In genomic region chr15:102999955-103000354, GRCm38 (mm10) we compare ENCODE assay signal across 12 mouse cellular contexts. TPM values are rescaled to one million over a fixed set of nuclear protein-coding genes. Genes with fewer than 3 reads are reported as not detected.
DNase-seq lines count a peak whose midpoint lies in the region; ATAC-seq and TF ChIP-seq lines count a peak whose summit lies in the region.
"Had no signal": no experiment of that assay in that cellular context is flagged by ENCODE, and none has a peak within 500 bp of the region (broad histone marks: within the 10 kb centered on the region; RNA-seq: fewer than 3 reads in every experiment).

No protein-coding gene starts in this region.

- H3K27ac ChIP-seq in heart, embryonic 14.5 days (replicated peaks in 1 of 2; ENCODE audit: control insufficient read depth in 1 of 2, insufficient read depth in 1 of 2, low read depth in 2 of 2, low read length in 2 of 2): no peak overlapping the region
- peak overlapping the region; percentile 79 for H3K27ac ChIP-seq in limb, embryonic 12.5 days

- ATAC-seq in heart, embryonic 14.5 days (ENCODE audit: insufficient number of reproducible peaks, insufficient read depth, low FRiP score, low read depth): no peak
- ATAC-seq in limb, embryonic 12.5 days (ENCODE audit: insufficient number of reproducible peaks, insufficient read depth, low FRiP score, low TSS enrichment, low read depth): peak; percentile 63; the same call in 1 of the 2 replicates

- peak overlapping the region; percentile 92 for H3K4me2 ChIP-seq in heart, embryonic 14.5 days (ENCODE audit: low read length)
- H3K4me2 ChIP-seq in limb, embryonic 12.5 days: peak overlapping the region; percentile 66

- TF ChIP-seq CTCF in C2C12 (IDR thresholded peaks at IDR 0.05; ENCODE audit: control insufficient read depth, insufficient read depth, insufficient read length): no peak

- no peaks in the 10 kb centered on the region for H3K36me3 ChIP-seq in heart, embryonic 14.5 days (ENCODE audit: control insufficient read depth, insufficient read depth, low read length)
- H3K36me3 ChIP-seq in C2C12 (ENCODE audit: control insufficient read depth, insufficient read depth): no peaks in the 10 kb centered on the region
- no peaks in the 10 kb centered on the region for H3K36me3 ChIP-seq in limb, embryonic 12.5 days

- H3K27me3 ChIP-seq in heart, embryonic 14.5 days (ENCODE audit: control insufficient read depth, insufficient read depth, low read length): peaks cover 99% of the 10 kb centered on the region
- H3K27me3 ChIP-seq in C2C12 (ENCODE audit: control insufficient read depth, insufficient read depth, insufficient read length): no peaks in the 10 kb centered on the region
- H3K27me3 ChIP-seq in limb, embryonic 12.5 days: peaks cover 97% of the 10 kb centered on the region
- H3K27me3 ChIP-seq: Patski had no signal

- peak overlapping the region; percentile 32 for H3ac ChIP-seq in C2C12 (ENCODE audit: control insufficient read depth, insufficient read length, low read depth)

- H3K4me3 ChIP-seq in heart, embryonic 14.5 days (ENCODE audit: control insufficient read depth in 1 of 2, insufficient read depth in 1 of 2, low read depth in 1 of 2, low read length in 2 of 2): peak overlapping the region; percentile 47 to 50; a peak in 1 of 4 replicates
- H3K4me3 ChIP-seq in C2C12 (ENCODE audit: insufficient read depth, poor library complexity, severe bottlenecking): peak overlapping the region; percentile 54
- peak overlapping the region; percentile 43 for H3K4me3 ChIP-seq in limb, embryonic 12.5 days (replicated peaks)

- DNase-seq in heart, adult 8-10 months (ENCODE audit: low spot score): no peak
- peak; percentile 55 for DNase-seq in NIH3T3 (ENCODE audit: low read depth)
- DNase-seq in urinary bladder, postnatal 4 days (ENCODE audit: low spot score in 2 of 2): no peak
- no peak for DNase-seq in c-Kit-positive CD71-positive TER-119-positive erythroid progenitor cells, embryonic 14.5 days (ENCODE audit: low spot score)
- no peak for DNase-seq in embryo, embryonic 11 days
- DNase-seq: lung, postnatal 36 days; thymus, postnatal 14 days had no signal

- H3K79me2 ChIP-seq in C2C12 (ENCODE audit: control insufficient read depth, insufficient read depth): peaks cover 90% of the 10 kb centered on the region

- H3K9me3 ChIP-seq in heart, embryonic 14.5 days (ENCODE audit: control insufficient read depth, low read length): no peaks in the 10 kb centered on the region
- no peaks in the 10 kb centered on the region for H3K9me3 ChIP-seq in limb, embryonic 12.5 days

- WGBS in heart, embryonic 14.5 days: 23% methylated on average over 10 of the region's 11 CpGs
- under 1% methylated on average over 11 of the region's 11 CpGs for WGBS in limb, embryonic 12.5 days

- H3K9ac ChIP-seq in heart, embryonic 14.5 days (ENCODE audit: low read length): no peak overlapping the region
- H3K9ac ChIP-seq in limb, embryonic 12.5 days (replicated peaks): peak overlapping the region; percentile 47; the same call in 1 of the 2 replicates

- H3K4me1 ChIP-seq in heart, embryonic 14.5 days (ENCODE audit: control insufficient read depth in 2 of 2, insufficient read depth in 2 of 2, low read length in 2 of 2): peaks cover 21 to 26% of the 10 kb centered on the region in 2 experiments
- peaks cover 68% of the 10 kb centered on the region for H3K4me1 ChIP-seq in limb, embryonic 12.5 days (replicated peaks)

- peaks cover 35% of the 10 kb centered on the region for H3K79me3 ChIP-seq in C2C12 (ENCODE audit: low read depth)

TF ChIP-seq in C2C12, 6 proteins besides CTCF, POLR2A, EP300 and RAD21:
- TF ChIP-seq USF1 (IDR thresholded peaks at IDR 0.05; ENCODE audit: low read depth) (no peak), FOSL1 (IDR thresholded peaks at IDR 0.05; ENCODE audit: insufficient read depth, low read length, poor library complexity, severe bottlenecking) (no peak), MAX (IDR thresholded peaks at IDR 0.05) (no peak), MYOG (IDR thresholded peaks at IDR 0.05; ENCODE audit: control insufficient read depth, extremely low read depth, insufficient read length) (no peak), MYOD1 (IDR thresholded peaks at IDR 0.05; ENCODE audit: control insufficient read depth, insufficient read length, low read depth) (no peak), CEBPB (IDR thresholded peaks at IDR 0.05; ENCODE audit: low read depth) (no peak)

RNA-seq across cellular contexts. Expression of gene Hoxc6, which starts 1.9 kb away (rescaled TPM):
- polyA plus RNA-seq in heart, embryonic 14.5 days (2014; fragmentation: Nextera tagmentation; extraction: Ambion mirVana): 0.15 and 0.22 TPM in 2 replicates
- under 1 TPM in 2 of 4 experiments, not detected in 2; 0.25 to 0.62 TPM for total RNA-seq in heart, adult 8-10 months (2022)
- polyA plus RNA-seq in C2C12 (2012; fragmentation: generic; extraction: Trizol): 10.6 TPM
- 3.9 and 4.4 TPM in 2 replicates for polyA plus RNA-seq in limb, embryonic 12.5 days (2016; fragmentation: Nextera tagmentation; extraction: Ambion mirVana)
- polyA plus RNA-seq: erythroblast, embryonic 14.5 days had no signal

RNA-seq across cellular contexts. Expression of gene Hoxc8, which starts 9.5 kb away (rescaled TPM):
- not detected in 2 replicates for polyA plus RNA-seq in heart, embryonic 14.5 days (2014; fragmentation: Nextera tagmentation; extraction: Ambion mirVana)
- total RNA-seq in heart, adult 8-10 months (2022): not detected
- polyA plus RNA-seq in C2C12 (2012; fragmentation: generic; extraction: Trizol): 1.1 TPM
- polyA plus RNA-seq in limb, embryonic 12.5 days (2016; fragmentation: Nextera tagmentation; extraction: Ambion mirVana): 3.9 and 4.0 TPM in 2 replicates
- polyA plus RNA-seq: erythroblast, embryonic 14.5 days had no signal

RNA-seq across cellular contexts. Expression of gene Hoxc4, which starts 18.8 kb away (rescaled TPM):
- 0.30 TPM in 1 of 2 replicates, not detected in the other for polyA plus RNA-seq in heart, embryonic 14.5 days (2014; fragmentation: Nextera tagmentation; extraction: Ambion mirVana)
- total RNA-seq in heart, adult 8-10 months (2022): not detected
- 3.4 TPM for polyA plus RNA-seq in C2C12 (2012; fragmentation: generic; extraction: Trizol)
- 3.8 and 6.7 TPM in 2 replicates for polyA plus RNA-seq in limb, embryonic 12.5 days (2016; fragmentation: Nextera tagmentation; extraction: Ambion mirVana)

RNA-seq across cellular contexts. Expression of gene Hoxc9, which starts 23.7 kb away (rescaled TPM):
- not detected in 2 replicates for polyA plus RNA-seq in heart, embryonic 14.5 days (2014; fragmentation: Nextera tagmentation; extraction: Ambion mirVana)
- total RNA-seq in heart, adult 8-10 months (2022): not detected
- polyA plus RNA-seq in C2C12 (2012; fragmentation: generic; extraction: Trizol): 9.4 TPM
- polyA plus RNA-seq in limb, embryonic 12.5 days (2016; fragmentation: Nextera tagmentation; extraction: Ambion mirVana): 3.6 TPM in 2 replicates
- polyA plus RNA-seq: erythroblast, embryonic 14.5 days had no signal

RNA-seq across cellular contexts. Expression of gene Hoxc5, which starts 32.7 kb away (rescaled TPM):
- polyA plus RNA-seq in heart, embryonic 14.5 days (2014; fragmentation: Nextera tagmentation; extraction: Ambion mirVana): 0.07 TPM in 1 of 2 replicates, not detected in the other
- under 1 TPM in 1 of 4 experiments, not detected in 3; 0.12 TPM for total RNA-seq in heart, adult 8-10 months (2022)
- 1.6 TPM for polyA plus RNA-seq in C2C12 (2012; fragmentation: generic; extraction: Trizol)
- 6.3 and 12.2 TPM in 2 replicates for polyA plus RNA-seq in limb, embryonic 12.5 days (2016; fragmentation: Nextera tagmentation; extraction: Ambion mirVana)
- polyA plus RNA-seq: erythroblast, embryonic 14.5 days had no signal
